Mouse (Mus musculus): ENCODE results near the gene Fgf15. TPM values are rescaled to one million over a fixed set of nuclear protein-coding genes. Genes with fewer than 3 reads are reported as not detected.
"Not testable (repeated sequence)": the region's sequence is repeated elsewhere in the genome, so short reads cannot be mapped to it uniquely, and the experiment has no call there.

Gene Fgf15
- polyA plus RNA-seq, 1 experiment from 2014 or later: 0.12 TPM

DNA sequence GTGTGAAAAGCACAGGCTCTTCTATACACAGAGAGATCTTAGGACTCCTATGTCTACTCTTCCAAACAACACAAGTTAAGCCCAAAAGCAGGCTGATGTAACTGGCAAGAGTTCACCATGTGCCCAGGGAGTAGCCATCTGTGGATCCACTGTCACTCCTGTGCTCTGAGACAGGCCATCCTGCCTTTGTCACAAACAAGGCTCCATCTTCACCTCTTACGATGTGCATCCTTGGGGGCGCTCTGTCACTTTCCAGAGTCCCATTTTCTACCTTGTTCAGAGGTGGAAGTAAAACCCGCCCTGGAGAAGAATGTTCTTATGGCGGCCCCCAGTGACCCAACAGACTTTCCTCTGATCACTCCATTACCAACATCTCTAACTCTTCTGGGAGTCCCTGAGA, 1.6 kb upstream of the Fgf15 start:
- WGBS: 7% methylated on average over 4 of the region's 4 CpGs
- peaks cover 17% of the 10 kb centered on the region for H3K4me1 ChIP-seq (replicated peaks; ENCODE audit: control insufficient read depth, insufficient read depth, low read length)
- H3K4me3 ChIP-seq (ENCODE audit: low read depth, low read length): peak overlapping the region; percentile 54; the same call in 1 of the 2 replicates
- H3K4me2 ChIP-seq: peak overlapping the region; percentile 91
- ATAC-seq (replicated peaks; ENCODE audit: low FRiP score) (no peak), DNase-seq (ENCODE audit: low spot score) (no peak)
- H3K27ac ChIP-seq (ENCODE audit: low read depth, low read length): no peak overlapping the region
- H3K27me3 ChIP-seq (replicated peaks; ENCODE audit: control insufficient read depth, insufficient read depth, low read length): peaks cover 64% of the 10 kb centered on the region
- no peak overlapping the region for H3K9ac ChIP-seq (ENCODE audit: low read depth, low read length)
- H3K9me3 ChIP-seq (ENCODE audit: control insufficient read depth, low read length): no peaks in the 10 kb centered on the region
- no peaks in the 10 kb centered on the region for H3K36me3 ChIP-seq (ENCODE audit: control insufficient read depth, insufficient read depth, low read length)

- WGBS: under 1% methylated on average over 37 of the region's 37 CpGs
- Histone ChIP-seq H3K4me2 (peak overlapping the region; percentile 91), H3K27me3 (replicated peaks; ENCODE audit: control insufficient read depth, insufficient read depth, low read length) (peaks cover 65% of the 10 kb centered on the region), H3K9me3 (ENCODE audit: control insufficient read depth, low read length) (no peaks in the 10 kb centered on the region), H3K9ac (ENCODE audit: low read depth, low read length) (peak overlapping the region; percentile 48; the same call in 1 of the 2 replicates), H3K36me3 (ENCODE audit: control insufficient read depth, insufficient read depth, low read length) (no peaks in the 10 kb centered on the region), H3K4me3 (ENCODE audit: low read depth, low read length) (peak overlapping the region; percentile 54), H3K4me1 (replicated peaks; ENCODE audit: control insufficient read depth, insufficient read depth, low read length) (peaks cover 17% of the 10 kb centered on the region), H3K27ac (ENCODE audit: low read depth, low read length) (no peak overlapping the region)
- DNase-seq (ENCODE audit: low spot score): peak; percentile 73
- ATAC-seq (replicated peaks; ENCODE audit: low FRiP score): peak; percentile 76
These were observed 823 bp upstream of the Fgf15 start for GRCm38 (mm10) chr7:144895305-144896111.

GRCm38 (mm10) chr7:144898506-144898905, 2.2 kb downstream of the Fgf15 start:
- no peak for ATAC-seq (replicated peaks; ENCODE audit: low FRiP score)
- H3K9me3 ChIP-seq (ENCODE audit: control insufficient read depth, low read length): no peaks in the 10 kb centered on the region
- peaks cover 17% of the 10 kb centered on the region for H3K4me1 ChIP-seq (replicated peaks; ENCODE audit: control insufficient read depth, insufficient read depth, low read length)
- no peak overlapping the region for H3K9ac ChIP-seq (ENCODE audit: low read depth, low read length)
- DNase-seq (ENCODE audit: low spot score): no peak
- no peak overlapping the region for H3K4me2 ChIP-seq
- H3K27ac ChIP-seq (ENCODE audit: low read depth, low read length): no peak overlapping the region
- H3K36me3 ChIP-seq (ENCODE audit: control insufficient read depth, insufficient read depth, low read length): no peaks in the 10 kb centered on the region
- 58% methylated on average over 6 of the region's 6 CpGs for WGBS
- no peak overlapping the region for H3K4me3 ChIP-seq (ENCODE audit: low read depth, low read length)
- H3K27me3 ChIP-seq (replicated peaks; ENCODE audit: control insufficient read depth, insufficient read depth, low read length): peaks cover 64% of the 10 kb centered on the region

GRCm38 (mm10) chr7:144905514-144905913, 9.2 kb downstream of the Fgf15 start:
- 89% methylated on average over 3 of the region's 3 CpGs for WGBS
- not testable (repeated sequence) for H3K36me3 ChIP-seq (ENCODE audit: control insufficient read depth, insufficient read depth, low read length); H3K4me2 ChIP-seq; H3K9ac ChIP-seq (ENCODE audit: low read depth, low read length); ATAC-seq (replicated peaks; ENCODE audit: low FRiP score); H3K9me3 ChIP-seq (ENCODE audit: control insufficient read depth, low read length); DNase-seq (ENCODE audit: low spot score); H3K4me1 ChIP-seq (replicated peaks; ENCODE audit: control insufficient read depth, insufficient read depth, low read length); H3K4me3 ChIP-seq (ENCODE audit: low read depth, low read length); H3K27ac ChIP-seq (ENCODE audit: low read depth, low read length); H3K27me3 ChIP-seq (replicated peaks; ENCODE audit: control insufficient read depth, insufficient read depth, low read length)

DNA sequence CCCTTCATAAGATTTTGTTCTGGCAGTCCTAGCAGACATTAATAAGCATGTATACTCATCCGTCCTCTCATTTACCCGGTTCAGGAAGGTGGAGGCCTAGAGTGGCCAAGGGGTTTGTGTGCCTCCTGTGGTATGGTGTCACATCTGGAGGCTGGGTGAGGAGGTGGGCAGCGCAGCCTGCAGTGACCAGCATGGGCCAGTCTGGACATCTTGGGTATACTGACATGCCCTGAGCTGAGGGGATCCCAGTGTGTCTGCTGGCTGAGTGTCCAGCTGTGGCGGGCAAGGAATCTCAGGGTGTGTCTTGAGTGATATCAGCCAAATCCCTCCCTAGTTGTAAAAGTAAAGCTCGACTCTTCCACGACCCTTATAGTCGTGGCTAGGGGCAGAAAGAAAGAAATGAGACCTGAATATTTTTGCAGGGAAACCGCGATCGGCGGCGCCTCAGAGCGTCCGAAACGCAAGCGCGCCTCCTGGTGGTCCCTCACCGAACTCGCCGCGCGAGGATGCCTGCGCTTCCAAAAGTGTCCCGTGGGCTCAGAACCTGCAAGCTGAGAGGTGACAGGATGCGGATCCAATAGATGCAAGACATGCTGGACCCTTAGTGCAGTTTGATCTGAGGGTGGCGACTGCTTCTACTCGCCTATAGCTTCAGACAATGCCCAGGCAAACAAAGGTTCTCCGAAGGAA, 10.5 kb downstream of the Fgf15 start:
- H3K4me2 ChIP-seq: peak overlapping the region; percentile 55
- 0 out of 2 replicates have a peak, but pooled peaks cover 3% of the 10 kb centered on the region for H3K4me1 ChIP-seq (replicated peaks; ENCODE audit: control insufficient read depth, insufficient read depth, low read length)
- DNase-seq (ENCODE audit: low spot score) (peak; percentile 72), ATAC-seq (replicated peaks; ENCODE audit: low FRiP score) (peak; percentile 53)
- no peak overlapping the region for H3K27ac ChIP-seq (ENCODE audit: low read depth, low read length)
- 10% methylated on average over 28 of the region's 28 CpGs for WGBS
- no peak overlapping the region; the same call in 1 of the 2 replicates for H3K4me3 ChIP-seq (ENCODE audit: low read depth, low read length)
- no peaks in the 10 kb centered on the region for H3K9me3 ChIP-seq (ENCODE audit: control insufficient read depth, low read length)
- peak overlapping the region; percentile 50; the same call in 1 of the 2 replicates for H3K9ac ChIP-seq (ENCODE audit: low read depth, low read length)
- H3K36me3 ChIP-seq (ENCODE audit: control insufficient read depth, insufficient read depth, low read length): no peaks in the 10 kb centered on the region
- H3K27me3 ChIP-seq (replicated peaks; ENCODE audit: control insufficient read depth, insufficient read depth, low read length): no peaks in the 10 kb centered on the region; the same call in 1 of the 2 replicates

DNA sequence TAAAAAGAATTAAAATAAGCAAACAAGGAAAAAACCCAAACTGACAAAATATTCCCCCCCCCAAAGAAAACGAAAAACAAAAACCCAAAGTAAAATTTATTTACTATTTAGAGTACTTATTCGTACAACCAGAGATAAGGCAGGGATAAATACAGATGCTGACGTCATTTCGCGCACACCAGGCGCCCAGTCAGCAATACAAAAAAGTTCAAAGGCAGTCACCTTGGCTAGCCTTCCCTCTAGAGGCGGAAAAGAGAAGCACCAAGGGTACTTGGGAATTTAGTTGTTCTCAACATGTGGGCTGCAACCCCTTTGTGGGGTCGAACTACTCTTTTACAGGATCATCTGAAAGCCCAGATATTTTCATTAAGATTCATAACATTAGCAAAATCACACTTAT, 11.5 kb downstream of the Fgf15 start:
- WGBS: 8% methylated on average over 8 of the region's 8 CpGs
- no peak for DNase-seq (ENCODE audit: low spot score)

GRCm38 (mm10) chr7:144908705-144909104, 12.4 kb downstream of the Fgf15 start:
- H3K27me3 ChIP-seq (replicated peaks; ENCODE audit: control insufficient read depth, insufficient read depth, low read length): no peaks in the 10 kb centered on the region; the same call in 1 of the 2 replicates
- H3K27ac ChIP-seq (ENCODE audit: low read depth, low read length): no peak overlapping the region
- no peak overlapping the region for H3K9ac ChIP-seq (ENCODE audit: low read depth, low read length)
- H3K36me3 ChIP-seq (ENCODE audit: control insufficient read depth, insufficient read depth, low read length): no peaks in the 10 kb centered on the region
- H3K9me3 ChIP-seq (ENCODE audit: control insufficient read depth, low read length): no peaks in the 10 kb centered on the region
- no peak for ATAC-seq (replicated peaks; ENCODE audit: low FRiP score)
- 49% methylated on average over 7 of the region's 7 CpGs for WGBS
- DNase-seq (ENCODE audit: low spot score): no peak
- no peak overlapping the region for H3K4me3 ChIP-seq (ENCODE audit: low read depth, low read length)
- H3K4me2 ChIP-seq: no peak overlapping the region
- H3K4me1 ChIP-seq (replicated peaks; ENCODE audit: control insufficient read depth, insufficient read depth, low read length): 0 out of 2 replicates have a peak, but pooled peaks cover 3% of the 10 kb centered on the region

More for the DNA sequence above, 11.5 kb downstream of the Fgf15 start:
- H3K9ac ChIP-seq (ENCODE audit: low read depth, low read length): no peak overlapping the region
- ATAC-seq (replicated peaks; ENCODE audit: low FRiP score): peak; percentile 55; the same call in 1 of the 2 replicates
- H3K4me2 ChIP-seq: no peak overlapping the region; the same call in 1 of the 2 replicates
- no peaks in the 10 kb centered on the region; the same call in 1 of the 2 replicates for H3K27me3 ChIP-seq (replicated peaks; ENCODE audit: control insufficient read depth, insufficient read depth, low read length)
- H3K27ac ChIP-seq (ENCODE audit: low read depth, low read length): no peak overlapping the region
- no peak overlapping the region for H3K4me3 ChIP-seq (ENCODE audit: low read depth, low read length)
- 0 out of 2 replicates have a peak, but pooled peaks cover 3% of the 10 kb centered on the region for H3K4me1 ChIP-seq (replicated peaks; ENCODE audit: control insufficient read depth, insufficient read depth, low read length)
- no peaks in the 10 kb centered on the region for H3K9me3 ChIP-seq (ENCODE audit: control insufficient read depth, low read length)
- no peaks in the 10 kb centered on the region for H3K36me3 ChIP-seq (ENCODE audit: control insufficient read depth, insufficient read depth, low read length)

GRCm38 (mm10) chr7:144911121-144911520, 14.8 kb downstream of the Fgf15 start:
- H3K27me3 ChIP-seq (replicated peaks; ENCODE audit: control insufficient read depth, insufficient read depth, low read length): no peaks in the 10 kb centered on the region; the same call in 1 of the 2 replicates
- H3K4me3 ChIP-seq (ENCODE audit: low read depth, low read length): no peak overlapping the region
- H3K4me1 ChIP-seq (replicated peaks; ENCODE audit: control insufficient read depth, insufficient read depth, low read length): peaks cover 10% of the 10 kb centered on the region
- no peak overlapping the region for H3K27ac ChIP-seq (ENCODE audit: low read depth, low read length)
- H3K9me3 ChIP-seq (ENCODE audit: control insufficient read depth, low read length): no peaks in the 10 kb centered on the region
- no peak overlapping the region for H3K4me2 ChIP-seq
- no peaks in the 10 kb centered on the region for H3K36me3 ChIP-seq (ENCODE audit: control insufficient read depth, insufficient read depth, low read length)
- 74% methylated on average over 1 of the region's 1 CpGs for WGBS
- no peak overlapping the region for H3K9ac ChIP-seq (ENCODE audit: low read depth, low read length)
- ATAC-seq (replicated peaks; ENCODE audit: low FRiP score) (no peak), DNase-seq (ENCODE audit: low spot score) (no peak)

Data from liver, embryonic 11.5 days (tissue).